Mouse (Mus musculus) midbrain, postnatal 0 days (tissue): ENCODE measurements around the gene Surf6. TPM values are rescaled to one million over a fixed set of nuclear protein-coding genes. Genes with fewer than 3 reads are reported as not detected.

Experiments
- ATAC-seq: fragments of 200-750 bp; cut with Nextera tagmentation; 2 replicates; pipeline ENCODE4 v1.8.0; 2017; ENCODE audit warnings: moderate number of reproducible peaks, mild to moderate bottlenecking, moderate TSS enrichment, moderate library complexity; ENCODE audit not compliant: low FRiP score
- DNase-seq: peaks from one replicate; pipeline ENCODE4 v3.0.0-alpha.2; 2015; ENCODE audit warnings: low spot score
- H3K27ac ChIP-seq: fragments of 300-500 bp; sonication (generic); 2 replicates; pipeline ENCODE4 v1.5.1; 2014; ENCODE audit warnings: low read depth, mild to moderate bottlenecking, low read length, mixed read lengths
- H3K27me3 ChIP-seq: fragments of 300-500 bp; sonication (generic); 2 replicates; pipeline ENCODE4 v1.6.1; 2014; ENCODE audit warnings: low read length, control low read depth, mixed read lengths; ENCODE audit not compliant: insufficient read depth
- H3K36me3 ChIP-seq: fragments of 300-500 bp; sonication (generic); 2 replicates; pipeline ENCODE4 v1.6.1; 2014; ENCODE audit warnings: low read length, control low read depth, mixed read lengths; ENCODE audit not compliant: insufficient read depth
- H3K4me1 ChIP-seq: fragments of 300-500 bp; sonication (generic); 2 replicates; pipeline ENCODE4 v1.6.1; 2014; ENCODE audit warnings: mild to moderate bottlenecking, control low read depth, antibody characterized with exemption, low read length, mixed read lengths; ENCODE audit not compliant: insufficient read depth
- H3K4me2 ChIP-seq: fragments of 300-500 bp; sonication (generic); 2 replicates; pipeline ENCODE4 v1.6.1; 2014; ENCODE audit warnings: low read depth, mild to moderate bottlenecking, low read length, mixed read lengths; ENCODE audit not compliant: poor library complexity, severe bottlenecking
- H3K4me3 ChIP-seq: fragments of 300-500 bp; sonication (generic); 2 replicates; pipeline ENCODE4 v1.5.1; 2014; ENCODE audit warnings: low read depth, mild to moderate bottlenecking, low read length, moderate library complexity
- H3K9ac ChIP-seq: fragments of 300-500 bp; sonication (generic); replicated peaks from 2 replicates; pipeline ENCODE4 v1.6.1; 2014; ENCODE audit warnings: mild to moderate bottlenecking, low read length, moderate library complexity, mixed read lengths; ENCODE audit not compliant: poor library complexity, severe bottlenecking
- H3K9me3 ChIP-seq: fragments of 300-500 bp; sonication (generic); 2 replicates; pipeline ENCODE4 v1.6.1; 2016; ENCODE audit warnings: low read length, control low read depth
- CTCF ChIP-seq: IDR thresholded peaks from 2 replicates; pipeline ENCODE4 v1.5.1; 2016; ENCODE audit warnings: antibody characterized with exemption, mild to moderate bottlenecking
- WGBS: fragments of 180-500 bp; shearing (Covaris S2); extraction: QIAGEN DNeasy Blood & Tissue Kit; methylation state at CpG from one replicate; pipeline ENCODE4 v1.1.7; 2014; 5-methylcytosine and 5-hydroxymethylcytosine counted together
- polyA plus RNA-seq: library from polyadenylated mRNA; unstranded; fragments of >200 nt; fragmentation: Nextera tagmentation; extraction: Ambion mirVana; gene quantifications from 2 replicates; pipeline ENCODE4 v1.2.1, GENCODE M21; 2015
- total RNA-seq: library from RNA; depleted of rRNA; stranded (reverse); fragments of >200 nt; gene quantifications from 2 replicates; pipeline ENCODE4 v1.2.3, GENCODE M21; 2014; rRNA removed

Surf6 gene
- 17.2 and 23.8 TPM in 2 replicates for total RNA-seq
- 24.7 and 27.8 TPM in 2 replicates for polyA plus RNA-seq

- peak within 1 kb of the TSS; percentile 71 for H3K9ac ChIP-seq
- peak within 1 kb of the TSS; percentile 71 for H3K4me2 ChIP-seq
- H3K4me3 ChIP-seq, result peak within 1 kb of the TSS; percentile 80
- ATAC-seq (peak; percentile 91), DNase-seq (peak; percentile 98)
- H3K9me3 ChIP-seq, result no peaks in the 10 kb centered on the region
- H3K36me3 ChIP-seq, result peaks cover 41% of the 10 kb centered on the region
- H3K27ac ChIP-seq, result peak within 1 kb of the TSS; percentile 83
- no peak for TF ChIP-seq CTCF
- H3K4me1 ChIP-seq, result peaks cover 9% of the 10 kb centered on the region; the same call in 1 of the 2 replicates
- H3K27me3 ChIP-seq, result no peaks in the 10 kb centered on the region
- under 1% methylated on average over 41 of the region's 41 CpGs for WGBS
These were observed at the start of gene Surf6 for GRCm38 (mm10) chr2:26902467-26903220. Surf6 (minus strand) TSS chr2:26902879.

GRCm38 (mm10) chr2:26952193-26952592, 49.5 kb upstream of the Surf6 start:
- H3K27me3 ChIP-seq, result no peaks in the 10 kb centered on the region
- H3K4me2 ChIP-seq, result no peak overlapping the region
- H3K9ac ChIP-seq, result no peak overlapping the region
- H3K4me3 ChIP-seq, result no peak overlapping the region
- no peak overlapping the region for H3K27ac ChIP-seq
- DNase-seq (no peak), ATAC-seq (no peak)
- peaks cover 57% of the 10 kb centered on the region for H3K36me3 ChIP-seq
- WGBS, result 91% methylated on average over 4 of the region's 4 CpGs
- no peaks in the 10 kb centered on the region for H3K4me1 ChIP-seq
- H3K9me3 ChIP-seq, result no peaks in the 10 kb centered on the region
- no peak for TF ChIP-seq CTCF

- no peak for ATAC-seq
- Histone ChIP-seq H3K9ac (no peak overlapping the region), H3K4me3 (no peak overlapping the region), H3K27ac (no peak overlapping the region), H3K27me3 (no peaks in the 10 kb centered on the region), H3K36me3 (peaks cover 52% of the 10 kb centered on the region), H3K9me3 (no peaks in the 10 kb centered on the region), H3K4me2 (no peak overlapping the region), H3K4me1 (no peaks in the 10 kb centered on the region)
- no peak for TF ChIP-seq CTCF
- 88% methylated on average over 8 of the region's 8 CpGs for WGBS
- DNase-seq, result no peak
These were observed 48.7 kb upstream of the Surf6 start for GRCm38 (mm10) chr2:26951346-26951905.

GRCm38 (mm10) chr2:26950411-26950810, 47.7 kb upstream of the Surf6 start:
- H3K4me2 ChIP-seq, result no peak overlapping the region
- WGBS, result 84% methylated on average over 2 of the region's 2 CpGs
- H3K4me1 ChIP-seq, result no peaks in the 10 kb centered on the region
- DNase-seq, result no peak
- no peaks in the 10 kb centered on the region for H3K27me3 ChIP-seq
- H3K9me3 ChIP-seq, result no peaks in the 10 kb centered on the region
- peaks cover 44% of the 10 kb centered on the region for H3K36me3 ChIP-seq
- ATAC-seq, result no peak
- TF ChIP-seq CTCF, result no peak
- no peak overlapping the region for H3K4me3 ChIP-seq
- H3K27ac ChIP-seq, result no peak overlapping the region
- no peak overlapping the region for H3K9ac ChIP-seq

GRCm38 (mm10) chr2:26943253-26943652, 40.6 kb upstream of the Surf6 start:
- Histone ChIP-seq H3K27ac (no peak overlapping the region), H3K4me2 (no peak overlapping the region), H3K9me3 (no peaks in the 10 kb centered on the region), H3K27me3 (no peaks in the 10 kb centered on the region), H3K4me1 (no peaks in the 10 kb centered on the region), H3K9ac (no peak overlapping the region), H3K4me3 (no peak overlapping the region), H3K36me3 (0 out of 2 replicates have a peak, but pooled peaks cover 5% of the 10 kb centered on the region)
- 85% methylated on average over 3 of the region's 3 CpGs for WGBS
- ATAC-seq (no peak), DNase-seq (no peak)
- TF ChIP-seq CTCF, result no peak

- 41% methylated on average over 5 of the region's 5 CpGs for WGBS
- DNase-seq, result no peak
- no peaks in the 10 kb centered on the region for H3K36me3 ChIP-seq
- no peak overlapping the region for H3K27ac ChIP-seq
- TF ChIP-seq CTCF, result 0 out of 2 replicates have a peak, but pooled peaks have one; percentile 4
- H3K4me3 ChIP-seq, result no peak overlapping the region
- no peak for ATAC-seq
- H3K9me3 ChIP-seq, result no peaks in the 10 kb centered on the region
- no peak overlapping the region for H3K9ac ChIP-seq
- no peaks in the 10 kb centered on the region for H3K27me3 ChIP-seq
- no peak overlapping the region for H3K4me2 ChIP-seq
- H3K4me1 ChIP-seq, result no peaks in the 10 kb centered on the region
These were observed 38.9 kb upstream of the Surf6 start for GRCm38 (mm10) chr2:26941539-26941938.
